Mouse (Mus musculus) embryonic facial prominence, embryonic 15.5 days (tissue): Measurements from ENCODE around the gene Nxph2. TPM values are rescaled to one million over a fixed set of nuclear protein-coding genes. Genes with fewer than 3 reads are reported as not detected.
"Not testable (repeated sequence)": the region's sequence is repeated elsewhere in the genome, so short reads cannot be mapped to it uniquely, and the experiment has no call there.

Experiments
- ATAC-seq: fragments of 200-750 bp; cut with Nextera tagmentation; 2 replicates; pipeline ENCODE4 v1.8.0; 2017; ENCODE audit warnings: low read depth, moderate TSS enrichment; ENCODE audit not compliant: insufficient number of reproducible peaks, low FRiP score, low TSS enrichment
- H3K27ac ChIP-seq: fragments of 300-500 bp; sonication (generic); replicated peaks from 2 replicates; pipeline ENCODE4 v1.5.1; 2015; ENCODE audit warnings: mild to moderate bottlenecking, inconsistent platforms
- H3K27me3 ChIP-seq: fragments of 300-500 bp; sonication (generic); 2 replicates; pipeline ENCODE4 v1.6.1; 2015; ENCODE audit warnings: inconsistent platforms
- H3K36me3 ChIP-seq: fragments of 300-500 bp; sonication (generic); 2 replicates; pipeline ENCODE4 v1.6.1; 2015; ENCODE audit warnings: mild to moderate bottlenecking, inconsistent platforms
- H3K4me1 ChIP-seq: fragments of 300-500 bp; sonication (generic); 2 replicates; pipeline ENCODE4 v1.6.1; 2015; ENCODE audit warnings: inconsistent platforms
- H3K4me2 ChIP-seq: fragments of 300-500 bp; sonication (generic); replicated peaks from 2 replicates; pipeline ENCODE4 v1.6.1; 2015; ENCODE audit warnings: mild to moderate bottlenecking, inconsistent platforms
- H3K4me3 ChIP-seq: fragments of 300-500 bp; sonication (generic); replicated peaks from 2 replicates; pipeline ENCODE4 v1.5.1; 2015; ENCODE audit warnings: mild to moderate bottlenecking, inconsistent platforms
- H3K9ac ChIP-seq: fragments of 300-500 bp; sonication (generic); 2 replicates; pipeline ENCODE4 v1.6.1; 2015; ENCODE audit warnings: inconsistent platforms
- H3K9me3 ChIP-seq: fragments of 300-500 bp; sonication (generic); replicated peaks from 2 replicates; pipeline ENCODE4 v1.6.1; 2016; ENCODE audit warnings: inconsistent platforms
- WGBS: fragments of 180-500 bp; shearing (Covaris S2); methylation state at CpG from one replicate; pipeline ENCODE4 v1.1.7; 2015; 5-methylcytosine and 5-hydroxymethylcytosine counted together
- polyA plus RNA-seq: library from polyadenylated mRNA; unstranded; fragments of >200 nt; fragmentation: Nextera tagmentation; extraction: Ambion mirVana; gene quantifications from 2 replicates; pipeline ENCODE4 v1.2.1, GENCODE M21; 2015

Nxph2 gene
- polyA plus RNA-seq, result 0.09 TPM in 1 of 2 replicates, not detected in the other

DNA sequence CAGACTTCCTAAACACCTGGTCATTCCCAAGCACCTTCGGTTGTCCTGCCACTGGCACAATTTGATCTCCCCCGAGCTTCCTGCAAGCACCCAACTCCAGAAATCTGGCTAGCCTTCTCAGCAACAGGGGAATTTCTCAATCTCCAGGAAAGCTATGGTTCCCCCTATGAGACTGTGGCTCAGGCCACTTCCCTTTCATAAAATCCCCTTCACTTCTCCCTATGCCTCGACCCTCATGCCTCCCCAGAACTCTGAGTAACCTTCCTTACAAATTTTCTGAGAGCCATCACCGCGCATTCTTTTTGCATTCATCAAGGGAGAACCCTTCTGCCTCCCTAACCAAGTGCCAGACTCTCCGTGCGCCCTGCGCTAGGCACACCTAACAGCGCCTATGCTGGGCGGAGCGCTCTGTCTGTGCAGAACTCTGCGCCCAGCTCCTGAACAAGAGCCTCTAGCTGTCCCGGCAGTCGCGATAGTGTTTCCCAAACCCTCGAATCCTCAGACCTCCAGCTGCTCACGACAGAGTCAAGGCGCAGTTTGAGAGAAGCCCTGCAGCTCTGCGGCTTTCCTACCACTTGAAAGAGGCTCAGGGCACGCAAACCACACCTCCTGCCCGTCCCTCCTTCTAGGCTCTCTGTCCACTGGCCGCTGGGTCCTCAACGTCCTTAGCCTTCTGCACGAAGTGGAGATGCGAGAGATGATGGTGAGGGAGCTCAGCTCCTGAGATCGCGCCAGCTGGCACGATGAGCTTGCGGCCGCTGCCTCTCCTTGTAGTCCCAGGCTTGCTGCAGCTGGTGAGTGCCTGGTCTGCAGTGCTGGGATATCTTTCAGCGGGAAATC, at the start of gene Nxph2:
TSS of gene Nxph2 (plus strand) at position 501 of the 840 bp plus-strand sequence.
- no peak for ATAC-seq
- H3K4me1 ChIP-seq, result peaks cover 5% of the 10 kb centered on the region; the same call in 1 of the 2 replicates
- H3K4me3 ChIP-seq, result 0 out of 2 replicates have a peak within 1 kb of the TSS, but pooled peaks have one; percentile 8
- peak within 1 kb of the TSS; percentile 24 for H3K4me2 ChIP-seq
- H3K27me3 ChIP-seq, result peaks cover 13% of the 10 kb centered on the region
- H3K27ac ChIP-seq, result no peak within 1 kb of the TSS
- WGBS, result 2% methylated on average over 31 of the region's 31 CpGs
- H3K9ac ChIP-seq, result no peak within 1 kb of the TSS
- H3K9me3 ChIP-seq, result no peaks in the 10 kb centered on the region
- H3K36me3 ChIP-seq, result no peaks in the 10 kb centered on the region

DNA sequence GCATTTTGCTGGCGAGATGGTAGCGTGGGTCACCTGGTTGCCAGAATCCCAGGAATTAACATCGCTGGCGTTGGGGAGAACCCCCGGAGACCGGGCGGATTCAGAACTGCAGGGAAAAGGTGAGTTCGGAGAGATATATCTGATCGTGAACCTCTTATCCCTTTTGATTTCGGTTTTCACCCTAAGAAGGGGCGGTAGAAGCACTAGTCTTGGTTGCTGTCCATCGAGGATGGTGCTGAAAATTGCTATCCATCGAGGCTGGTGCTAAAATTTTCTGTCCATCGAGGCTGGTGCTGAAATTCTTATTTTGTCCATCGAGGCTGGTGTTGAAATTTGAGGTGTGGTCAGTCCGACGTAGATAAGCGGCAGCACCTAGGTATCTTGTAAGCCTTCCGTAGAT, 30.1 kb upstream of the Nxph2 start:
- 53% methylated on average over 19 of the region's 19 CpGs for WGBS
- not testable (repeated sequence) for H3K36me3 ChIP-seq, H3K9ac ChIP-seq, H3K4me3 ChIP-seq, H3K4me1 ChIP-seq, H3K4me2 ChIP-seq, H3K27me3 ChIP-seq, H3K9me3 ChIP-seq, H3K27ac ChIP-seq, ATAC-seq

DNA sequence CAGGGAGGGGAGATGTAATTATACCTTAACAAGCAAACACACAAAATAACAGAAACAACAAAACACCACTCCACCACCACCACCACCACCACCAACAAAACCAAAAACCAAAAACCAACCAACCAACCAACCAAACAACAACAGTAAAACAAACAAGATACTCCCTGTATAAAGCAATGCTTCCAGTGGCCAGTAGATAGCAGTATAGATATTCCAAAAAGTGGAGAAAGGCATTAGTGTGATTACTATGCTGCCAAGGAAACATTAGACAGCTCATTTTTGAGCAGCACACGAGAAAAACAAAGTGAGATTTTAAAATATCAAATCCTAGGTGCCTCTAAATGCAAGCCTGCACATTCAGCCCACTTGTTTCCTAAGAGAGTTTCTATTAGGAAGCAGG, 6.2 kb upstream of the Nxph2 start:
- Histone ChIP-seq H3K9me3 (no peaks in the 10 kb centered on the region), H3K4me1 (no peaks in the 10 kb centered on the region), H3K4me2 (no peak overlapping the region), H3K36me3 (no peaks in the 10 kb centered on the region), H3K27me3 (no peaks in the 10 kb centered on the region), H3K27ac (no peak overlapping the region), H3K9ac (no peak overlapping the region), H3K4me3 (no peak overlapping the region)
- 5% methylated on average over 1 of the region's 1 CpGs for WGBS
- no peak for ATAC-seq

Other genes with a start within 250 kb of the Nxph2 start
- gene Mastl, start 165.2 kb upstream of the Nxph2 start, polyA plus RNA-seq, result 7.8 and 8.5 TPM in 2 replicates
- 70.1 and 73.8 TPM in 2 replicates for gene Yme1l1, start 164.9 kb upstream of the Nxph2 start, polyA plus RNA-seq
- not detected in 2 replicates for gene 4931423N10Rik, start 113.8 kb upstream of the Nxph2 start, polyA plus RNA-seq